Mouse (Mus musculus): Measurements from ENCODE around the gene Gm20388. TPM values are rescaled to one million over a fixed set of nuclear protein-coding genes. Genes with fewer than 3 reads are reported as not detected.
A peak's percentile ranks its signal among the peaks of the same experiment; 100 is the strongest.

The Gm20388 gene
- polyA plus RNA-seq, 1 experiment from 2014 or later, result 8.3 TPM

GRCm38 (mm10) chr8:120995424-120995823 lies 1084.8 kb downstream of the Gm20388 start:
- no peak overlapping the region for H3K27ac ChIP-seq (ENCODE audit: low read depth)
- no peaks in the 10 kb centered on the region for H3K27me3 ChIP-seq (replicated peaks; ENCODE audit: control insufficient read depth, insufficient read depth, low read length)
- no peaks in the 10 kb centered on the region; the same call in none of the 2 replicates for H3K4me1 ChIP-seq (replicated peaks; ENCODE audit: control insufficient read depth, insufficient read depth, low read length)
- no peak overlapping the region for H3K9ac ChIP-seq (ENCODE audit: low read length)
- no peaks in the 10 kb centered on the region for H3K9me3 ChIP-seq (ENCODE audit: control insufficient read depth, low read length)
- H3K36me3 ChIP-seq (ENCODE audit: control insufficient read depth, insufficient read depth, low read length), result no peaks in the 10 kb centered on the region
- ATAC-seq (replicated peaks; ENCODE audit: low FRiP score, low TSS enrichment, low read depth), result no peak
- 81% methylated on average over 9 of the region's 9 CpGs for WGBS
- no peak overlapping the region for H3K4me3 ChIP-seq (ENCODE audit: low read depth, low read length)
- DNase-seq (ENCODE audit: low spot score), result no peak
- H3K4me2 ChIP-seq (ENCODE audit: low read length), result no peak overlapping the region

- no peak overlapping the region for H3K4me2 ChIP-seq (ENCODE audit: low read length)
- WGBS, result 60% methylated on average over 12 of the region's 12 CpGs
- H3K4me1 ChIP-seq (replicated peaks; ENCODE audit: control insufficient read depth, insufficient read depth, low read length), result peaks cover 5% of the 10 kb centered on the region
- DNase-seq (ENCODE audit: low spot score) (no peak), ATAC-seq (replicated peaks; ENCODE audit: low FRiP score, low TSS enrichment, low read depth) (no peak)
- H3K36me3 ChIP-seq (ENCODE audit: control insufficient read depth, insufficient read depth, low read length), result no peaks in the 10 kb centered on the region
- no peak overlapping the region for H3K27ac ChIP-seq (ENCODE audit: low read depth)
- no peak overlapping the region for H3K4me3 ChIP-seq (ENCODE audit: low read depth, low read length)
- no peaks in the 10 kb centered on the region for H3K27me3 ChIP-seq (replicated peaks; ENCODE audit: control insufficient read depth, insufficient read depth, low read length)
- no peaks in the 10 kb centered on the region for H3K9me3 ChIP-seq (ENCODE audit: control insufficient read depth, low read length)
- no peak overlapping the region for H3K9ac ChIP-seq (ENCODE audit: low read length)
Measured at GRCm38 (mm10) chr8:120996905-120997581, 1086.4 kb downstream of the Gm20388 start.

DNA sequence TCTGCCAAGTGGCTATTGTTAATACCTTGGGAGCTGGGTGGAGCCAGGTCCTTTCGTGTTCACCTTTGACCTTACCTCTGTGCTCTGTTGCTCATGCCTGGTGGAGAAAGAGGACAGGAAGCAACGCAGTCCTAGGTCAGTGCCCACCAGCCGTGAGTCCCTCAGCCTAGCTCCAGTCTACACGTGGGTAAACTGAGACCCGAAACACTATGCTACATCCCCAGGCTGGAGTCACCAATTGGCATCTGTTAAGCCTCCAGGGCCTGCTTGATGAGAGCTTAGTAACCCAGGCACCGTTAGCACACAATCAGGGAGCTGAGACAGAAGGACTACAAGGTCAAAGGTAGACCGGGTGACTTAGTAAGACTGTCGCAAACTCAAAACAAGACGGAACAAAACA lies 1087.3 kb downstream of the Gm20388 start:
- no peaks in the 10 kb centered on the region for H3K36me3 ChIP-seq (ENCODE audit: control insufficient read depth, insufficient read depth, low read length)
- no peaks in the 10 kb centered on the region for H3K9me3 ChIP-seq (ENCODE audit: control insufficient read depth, low read length)
- 81% methylated on average over 9 of the region's 9 CpGs for WGBS
- no peak for DNase-seq (ENCODE audit: low spot score)
- no peak overlapping the region for H3K27ac ChIP-seq (ENCODE audit: low read depth)
- peaks cover 8% of the 10 kb centered on the region for H3K4me1 ChIP-seq (replicated peaks; ENCODE audit: control insufficient read depth, insufficient read depth, low read length)
- ATAC-seq (replicated peaks; ENCODE audit: low FRiP score, low TSS enrichment, low read depth), result no peak
- no peak overlapping the region for H3K4me2 ChIP-seq (ENCODE audit: low read length)
- H3K4me3 ChIP-seq (ENCODE audit: low read depth, low read length), result no peak overlapping the region
- no peak overlapping the region for H3K9ac ChIP-seq (ENCODE audit: low read length)
- no peaks in the 10 kb centered on the region for H3K27me3 ChIP-seq (replicated peaks; ENCODE audit: control insufficient read depth, insufficient read depth, low read length)

- H3K27me3 ChIP-seq (replicated peaks; ENCODE audit: control insufficient read depth, insufficient read depth, low read length), result no peaks in the 10 kb centered on the region
- no peak overlapping the region for H3K27ac ChIP-seq (ENCODE audit: low read depth)
- H3K4me3 ChIP-seq (ENCODE audit: low read depth, low read length), result no peak overlapping the region
- H3K9me3 ChIP-seq (ENCODE audit: control insufficient read depth, low read length), result no peaks in the 10 kb centered on the region
- H3K4me2 ChIP-seq (ENCODE audit: low read length), result no peak overlapping the region
- peaks cover 18% of the 10 kb centered on the region for H3K4me1 ChIP-seq (replicated peaks; ENCODE audit: control insufficient read depth, insufficient read depth, low read length)
- no peak for ATAC-seq (replicated peaks; ENCODE audit: low FRiP score, low TSS enrichment, low read depth)
- H3K9ac ChIP-seq (ENCODE audit: low read length), result no peak overlapping the region
- no peaks in the 10 kb centered on the region for H3K36me3 ChIP-seq (ENCODE audit: control insufficient read depth, insufficient read depth, low read length)
- no peak for DNase-seq (ENCODE audit: low spot score)
- WGBS, result 56% methylated on average over 14 of the region's 14 CpGs
Measured at GRCm38 (mm10) chr8:120998966-120999365, 1088.3 kb downstream of the Gm20388 start.

DNA sequence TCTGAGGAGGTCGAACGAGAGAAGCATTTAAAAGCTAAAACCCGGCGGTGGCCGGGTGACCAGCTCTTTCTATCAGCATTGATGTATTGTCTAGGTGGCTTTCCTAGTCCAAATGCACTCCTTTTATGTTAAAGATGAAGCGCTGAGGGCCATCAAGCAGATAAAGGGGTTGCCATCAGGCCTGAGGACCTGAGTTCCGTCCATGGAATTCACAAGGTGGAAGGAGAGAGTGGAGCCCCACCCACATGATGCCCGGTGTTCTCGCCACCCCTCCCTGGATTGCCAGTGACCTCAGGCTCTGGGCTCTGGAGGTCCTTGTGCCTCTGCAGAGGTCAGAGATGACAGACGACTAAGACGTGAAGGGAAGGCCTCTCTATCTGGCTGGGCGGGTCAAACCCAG lies 1091.3 kb downstream of the Gm20388 start:
- no peaks in the 10 kb centered on the region for H3K36me3 ChIP-seq (ENCODE audit: control insufficient read depth, insufficient read depth, low read length)
- H3K27ac ChIP-seq (ENCODE audit: low read depth), result peak overlapping the region; percentile 9; the same call in 1 of the 2 replicates
- no peak overlapping the region for H3K4me3 ChIP-seq (ENCODE audit: low read depth, low read length)
- H3K9ac ChIP-seq (ENCODE audit: low read length), result no peak overlapping the region
- ATAC-seq (replicated peaks; ENCODE audit: low FRiP score, low TSS enrichment, low read depth), result no peak
- H3K9me3 ChIP-seq (ENCODE audit: control insufficient read depth, low read length), result peaks cover 8% of the 10 kb centered on the region; the same call in 1 of the 2 replicates
- H3K27me3 ChIP-seq (replicated peaks; ENCODE audit: control insufficient read depth, insufficient read depth, low read length), result no peaks in the 10 kb centered on the region
- DNase-seq (ENCODE audit: low spot score), result no peak
- H3K4me1 ChIP-seq (replicated peaks; ENCODE audit: control insufficient read depth, insufficient read depth, low read length), result peaks cover 18% of the 10 kb centered on the region
- H3K4me2 ChIP-seq (ENCODE audit: low read length), result no peak overlapping the region
- WGBS, result 58% methylated on average over 12 of the region's 12 CpGs

DNA sequence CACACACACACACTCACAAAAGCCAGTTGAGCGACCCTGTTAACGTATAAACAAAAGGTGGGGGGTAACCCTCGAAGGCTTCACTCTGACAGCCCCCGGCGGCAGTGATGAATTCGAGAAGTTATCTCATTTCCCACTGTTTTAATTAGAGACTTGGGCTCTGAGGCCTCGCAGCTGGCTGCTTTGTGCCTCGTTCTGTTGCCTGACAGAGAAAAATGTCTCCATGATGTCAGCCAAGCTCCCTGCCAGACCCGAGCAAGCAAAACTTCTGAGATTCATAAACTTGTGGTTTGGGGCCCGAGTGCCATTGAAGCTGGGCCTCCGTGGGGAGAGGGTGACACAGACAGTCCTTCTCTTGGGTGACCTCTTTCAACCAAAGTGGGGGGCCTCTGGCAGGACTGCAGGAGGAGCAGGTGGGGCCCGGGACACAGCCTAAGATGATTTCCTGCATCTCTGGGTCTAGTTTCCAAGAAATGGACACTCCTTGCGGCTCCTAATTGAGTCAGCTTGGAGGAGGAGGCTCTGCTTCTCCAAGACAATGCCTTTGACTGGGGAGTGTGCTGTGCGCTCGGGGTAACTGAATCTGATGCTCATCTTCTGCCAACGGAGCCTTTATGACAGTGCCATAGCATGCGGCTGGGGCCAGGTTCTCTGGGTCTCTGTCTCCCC lies 1092.4 kb downstream of the Gm20388 start:
- Histone ChIP-seq H3K4me2 (ENCODE audit: low read length) (0 out of 2 replicates have a peak overlapping the region, but pooled peaks have one; percentile 10), H3K9me3 (ENCODE audit: control insufficient read depth, low read length) (peaks cover 8% of the 10 kb centered on the region; the same call in 1 of the 2 replicates), H3K9ac (ENCODE audit: low read length) (no peak overlapping the region), H3K4me3 (ENCODE audit: low read depth, low read length) (no peak overlapping the region), H3K36me3 (ENCODE audit: control insufficient read depth, insufficient read depth, low read length) (no peaks in the 10 kb centered on the region), H3K4me1 (replicated peaks; ENCODE audit: control insufficient read depth, insufficient read depth, low read length) (peaks cover 18% of the 10 kb centered on the region), H3K27ac (ENCODE audit: low read depth) (peak overlapping the region; percentile 79), H3K27me3 (replicated peaks; ENCODE audit: control insufficient read depth, insufficient read depth, low read length) (no peaks in the 10 kb centered on the region)
- ATAC-seq (replicated peaks; ENCODE audit: low FRiP score, low TSS enrichment, low read depth), result no peak; the same call in 1 of the 2 replicates
- 26% methylated on average over 17 of the region's 17 CpGs for WGBS
- no peak for DNase-seq (ENCODE audit: low spot score)

- ATAC-seq (replicated peaks; ENCODE audit: low FRiP score, low TSS enrichment, low read depth) (no peak), DNase-seq (ENCODE audit: low spot score) (no peak)
- Histone ChIP-seq H3K27me3 (replicated peaks; ENCODE audit: control insufficient read depth, insufficient read depth, low read length) (no peaks in the 10 kb centered on the region), H3K9ac (ENCODE audit: low read length) (no peak overlapping the region), H3K9me3 (ENCODE audit: control insufficient read depth, low read length) (peaks cover 8% of the 10 kb centered on the region; the same call in 1 of the 2 replicates), H3K36me3 (ENCODE audit: control insufficient read depth, insufficient read depth, low read length) (no peaks in the 10 kb centered on the region), H3K27ac (ENCODE audit: low read depth) (peak overlapping the region; percentile 79), H3K4me1 (replicated peaks; ENCODE audit: control insufficient read depth, insufficient read depth, low read length) (peaks cover 18% of the 10 kb centered on the region), H3K4me3 (ENCODE audit: low read depth, low read length) (no peak overlapping the region), H3K4me2 (ENCODE audit: low read length) (no peak overlapping the region)
- 36% methylated on average over 2 of the region's 2 CpGs for WGBS
Measured at GRCm38 (mm10) chr8:121003639-121004038, 1093.0 kb downstream of the Gm20388 start.

DNA sequence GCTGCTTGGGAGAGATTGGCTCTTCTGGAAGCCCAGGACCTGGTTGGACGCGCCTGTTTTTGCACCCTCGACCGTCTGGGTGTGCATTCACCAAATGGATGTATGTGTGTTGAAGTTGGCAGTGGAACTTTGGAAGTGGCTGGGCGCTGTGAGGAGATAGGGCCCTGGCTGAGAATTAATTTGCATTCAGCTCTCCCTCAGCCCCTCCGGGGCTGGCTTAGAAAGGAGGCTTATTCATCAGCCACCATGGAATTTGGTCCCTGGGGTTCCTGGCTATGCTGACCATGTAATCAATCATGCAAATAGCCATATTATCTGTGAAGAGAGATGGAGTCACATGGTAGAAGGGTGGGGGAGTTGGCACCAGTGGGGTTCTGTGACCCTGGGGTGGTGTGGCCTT lies 1102.7 kb downstream of the Gm20388 start:
- Histone ChIP-seq H3K9ac (ENCODE audit: low read length) (no peak overlapping the region), H3K4me3 (ENCODE audit: low read depth, low read length) (no peak overlapping the region), H3K4me2 (ENCODE audit: low read length) (no peak overlapping the region), H3K4me1 (replicated peaks; ENCODE audit: control insufficient read depth, insufficient read depth, low read length) (peaks cover 23% of the 10 kb centered on the region; the same call in 1 of the 2 replicates), H3K27me3 (replicated peaks; ENCODE audit: control insufficient read depth, insufficient read depth, low read length) (no peaks in the 10 kb centered on the region), H3K36me3 (ENCODE audit: control insufficient read depth, insufficient read depth, low read length) (no peaks in the 10 kb centered on the region), H3K27ac (ENCODE audit: low read depth) (no peak overlapping the region), H3K9me3 (ENCODE audit: control insufficient read depth, low read length) (no peaks in the 10 kb centered on the region)
- DNase-seq (ENCODE audit: low spot score) (no peak), ATAC-seq (replicated peaks; ENCODE audit: low FRiP score, low TSS enrichment, low read depth) (no peak)
- WGBS, result 48% methylated on average over 6 of the region's 6 CpGs
